ENCODE assay signal across 15 mouse cellular contexts in genomic region chr11:36635082-36635481, GRCm38 (mm10).
DNase-seq lines count a peak whose midpoint lies in the region; ATAC-seq lines count a peak whose summit lies in the region.
"Had no signal": no experiment of that assay in that cellular context is flagged by ENCODE, and none has a peak within 500 bp of the region (broad histone marks: within the 10 kb centered on the region; RNA-seq: fewer than 3 reads in every experiment).

No protein-coding gene starts in this region.

- no peak overlapping the region for H3K4me2 ChIP-seq in forebrain, embryonic 12.5 days
- no peak overlapping the region for H3K4me2 ChIP-seq in forebrain, embryonic 15.5 days (replicated peaks)
- H3K4me2 ChIP-seq in heart, embryonic 15.5 days: peak overlapping the region; percentile 39
- H3K4me2 ChIP-seq in midbrain, embryonic 11.5 days: no peak overlapping the region
- no peak overlapping the region for H3K4me2 ChIP-seq in midbrain, embryonic 15.5 days
- no peak overlapping the region for H3K4me2 ChIP-seq in midbrain, embryonic 13.5 days (replicated peaks)
- H3K4me2 ChIP-seq: liver, embryonic 11.5 days had no signal

- no peak overlapping the region for H3K27ac ChIP-seq in forebrain, embryonic 12.5 days
- no peak overlapping the region for H3K27ac ChIP-seq in forebrain, embryonic 15.5 days (replicated peaks)
- H3K27ac ChIP-seq in heart, embryonic 15.5 days: peak overlapping the region; percentile 36; the same call in 1 of the 2 replicates
- no peak overlapping the region for H3K27ac ChIP-seq in midbrain, embryonic 11.5 days (ENCODE audit: low read depth, low read length)
- no peak overlapping the region for H3K27ac ChIP-seq in midbrain, embryonic 15.5 days
- no peak overlapping the region for H3K27ac ChIP-seq in midbrain, embryonic 13.5 days

- H3K4me3 ChIP-seq in forebrain, embryonic 12.5 days (replicated peaks): no peak overlapping the region
- no peak overlapping the region for H3K4me3 ChIP-seq in forebrain, embryonic 15.5 days
- H3K4me3 ChIP-seq in heart, embryonic 15.5 days: no peak overlapping the region
- no peak overlapping the region for H3K4me3 ChIP-seq in midbrain, embryonic 11.5 days (ENCODE audit: low read depth, low read length)
- H3K4me3 ChIP-seq in midbrain, embryonic 15.5 days: no peak overlapping the region
- no peak overlapping the region for H3K4me3 ChIP-seq in midbrain, embryonic 13.5 days (replicated peaks)

- no peak overlapping the region for H3K9ac ChIP-seq in forebrain, embryonic 12.5 days
- no peak overlapping the region for H3K9ac ChIP-seq in forebrain, embryonic 15.5 days (replicated peaks)
- H3K9ac ChIP-seq in heart, embryonic 15.5 days: no peak overlapping the region
- no peak overlapping the region for H3K9ac ChIP-seq in midbrain, embryonic 11.5 days (ENCODE audit: low read length)
- no peak overlapping the region for H3K9ac ChIP-seq in midbrain, embryonic 15.5 days
- H3K9ac ChIP-seq in midbrain, embryonic 13.5 days (replicated peaks): no peak overlapping the region

- intact Hi-C loops in heart, postnatal 25 days (cut with DNase I): no loop called here

- 37% methylated on average over 6 of the region's 6 CpGs for WGBS in forebrain, embryonic 12.5 days
- WGBS in forebrain, embryonic 15.5 days: 20% methylated on average over 6 of the region's 6 CpGs
- WGBS in heart, embryonic 15.5 days: 14% methylated on average over 6 of the region's 6 CpGs
- WGBS in midbrain, embryonic 11.5 days: 33% methylated on average over 6 of the region's 6 CpGs
- 26% methylated on average over 6 of the region's 6 CpGs for WGBS in midbrain, embryonic 15.5 days
- WGBS in midbrain, embryonic 13.5 days: 26% methylated on average over 6 of the region's 6 CpGs

- H3K4me1 ChIP-seq in forebrain, embryonic 12.5 days: peaks cover 12% of the 10 kb centered on the region
- H3K4me1 ChIP-seq in forebrain, embryonic 15.5 days: peaks cover 20% of the 10 kb centered on the region
- peaks cover 5% of the 10 kb centered on the region for H3K4me1 ChIP-seq in heart, embryonic 15.5 days (replicated peaks)
- H3K4me1 ChIP-seq in midbrain, embryonic 11.5 days (ENCODE audit: control insufficient read depth, insufficient read depth, low read length): peaks cover 11% of the 10 kb centered on the region
- H3K4me1 ChIP-seq in midbrain, embryonic 15.5 days: peaks cover 19% of the 10 kb centered on the region
- peaks cover 18% of the 10 kb centered on the region for H3K4me1 ChIP-seq in midbrain, embryonic 13.5 days (replicated peaks)

- no peaks in the 10 kb centered on the region for H3K27me3 ChIP-seq in forebrain, embryonic 12.5 days
- H3K27me3 ChIP-seq in forebrain, embryonic 15.5 days: no peaks in the 10 kb centered on the region
- no peaks in the 10 kb centered on the region for H3K27me3 ChIP-seq in heart, embryonic 15.5 days
- H3K27me3 ChIP-seq in midbrain, embryonic 11.5 days (ENCODE audit: control insufficient read depth, insufficient read depth, low read length): no peaks in the 10 kb centered on the region
- no peaks in the 10 kb centered on the region for H3K27me3 ChIP-seq in midbrain, embryonic 15.5 days (replicated peaks)
- no peaks in the 10 kb centered on the region for H3K27me3 ChIP-seq in midbrain, embryonic 13.5 days

- no peaks in the 10 kb centered on the region for H3K36me3 ChIP-seq in forebrain, embryonic 12.5 days (replicated peaks)
- no peaks in the 10 kb centered on the region for H3K36me3 ChIP-seq in forebrain, embryonic 15.5 days
- H3K36me3 ChIP-seq in heart, embryonic 15.5 days: no peaks in the 10 kb centered on the region
- no peaks in the 10 kb centered on the region for H3K36me3 ChIP-seq in midbrain, embryonic 11.5 days (ENCODE audit: control insufficient read depth, insufficient read depth, low read length)
- H3K36me3 ChIP-seq in midbrain, embryonic 15.5 days (replicated peaks): no peaks in the 10 kb centered on the region
- no peaks in the 10 kb centered on the region for H3K36me3 ChIP-seq in midbrain, embryonic 13.5 days

- no peak for DNase-seq in heart, postnatal 25 days (ENCODE audit: low spot score)
- peak; percentile 89 for DNase-seq in midbrain, embryonic 11.5 days (ENCODE audit: low spot score, missing footprints)
- DNase-seq in thymus, postnatal 25 days: no peak
- DNase-seq: B cell, adult 2 months; cerebellum, adult 2 months; kidney, postnatal 10 days; layer of hippocampus, adult 9-11 months; lung, postnatal 4 days; right cerebral cortex, postnatal 4 days had no signal

- 0 out of 2 replicates have a peak, but pooled peaks have one; percentile 44 for ATAC-seq in forebrain, embryonic 12.5 days (ENCODE audit: low FRiP score)
- no peak for ATAC-seq in forebrain, embryonic 15.5 days (replicated peaks)
- peak; percentile 60; the same call in 1 of the 2 replicates for ATAC-seq in heart, embryonic 15.5 days (replicated peaks; ENCODE audit: insufficient number of reproducible peaks, insufficient read depth, low FRiP score, low read depth)
- peak; percentile 38; the same call in 1 of the 2 replicates for ATAC-seq in midbrain, embryonic 11.5 days (ENCODE audit: low FRiP score)
- ATAC-seq in midbrain, embryonic 15.5 days (replicated peaks): no peak
- ATAC-seq in midbrain, embryonic 13.5 days: peak; percentile 74; the same call in 1 of the 2 replicates

- no peaks in the 10 kb centered on the region for H3K9me3 ChIP-seq in forebrain, embryonic 12.5 days
- H3K9me3 ChIP-seq in forebrain, embryonic 15.5 days: no peaks in the 10 kb centered on the region
- H3K9me3 ChIP-seq in heart, embryonic 15.5 days (replicated peaks): no peaks in the 10 kb centered on the region
- H3K9me3 ChIP-seq in midbrain, embryonic 11.5 days (ENCODE audit: control insufficient read depth, low read length): no peaks in the 10 kb centered on the region
- H3K9me3 ChIP-seq in midbrain, embryonic 15.5 days: no peaks in the 10 kb centered on the region
- H3K9me3 ChIP-seq in midbrain, embryonic 13.5 days: no peaks in the 10 kb centered on the region

Comparison
In these comparisons a context has a peak if more than half of its experiments do, and no peak if none do; other contexts are left out.
1. ATAC-seq: peak in forebrain, embryonic 12.5 days (single experiment), heart, embryonic 15.5 days (single experiment), midbrain, embryonic 11.5 days (single experiment) and midbrain, embryonic 13.5 days (single experiment); none in forebrain, embryonic 15.5 days (single experiment) and midbrain, embryonic 15.5 days (single experiment).